Mouse (Mus musculus) ES-E14 (cell line): ENCODE data around the gene Gm17428. TPM values are rescaled to one million over a fixed set of nuclear protein-coding genes. Genes with fewer than 3 reads are reported as not detected.

Experiments
- DNase-seq: peaks from one replicate; pipeline ENCODE4 v3.0.0-alpha.2; 2013; ENCODE audit warnings: low read depth, low spot score
- H3K27ac ChIP-seq: 2 replicates; pipeline ENCODE4 v1.5.1; 2012; ENCODE audit warnings: low read depth, mild to moderate bottlenecking, low read length, moderate library complexity, mixed read lengths; ENCODE audit not compliant: poor library complexity, insufficient read depth, severe bottlenecking
- H3K36me3 ChIP-seq: 2 replicates; pipeline ENCODE4 v1.6.1; 2012; ENCODE audit warnings: mild to moderate bottlenecking, low read length, moderate library complexity, mixed read lengths; ENCODE audit not compliant: control insufficient read depth, poor library complexity, insufficient read depth, severe bottlenecking
- H3K4me1 ChIP-seq, 2 experiments: fragments of 150-350 bp in 1 of 2; sonication (generic) in 1 of 2; 2 replicates each; pipeline ENCODE4 v1.6.1; 2012; ENCODE audit warnings: low read length in 2 of 2, mild to moderate bottlenecking in 1 of 2, mixed read lengths in 1 of 2; ENCODE audit not compliant: control insufficient read depth in 2 of 2, insufficient read depth in 2 of 2, poor library complexity in 1 of 2
- H3K4me3 ChIP-seq, 2 experiments: fragments of 150-350 bp in 1 of 2; sonication (generic) in 1 of 2; 2 replicates each; pipeline ENCODE4 v1.5.1; 2012; ENCODE audit warnings: low read length in 2 of 2, low read depth in 1 of 2, mild to moderate bottlenecking in 1 of 2, mixed read lengths in 1 of 2; ENCODE audit not compliant: insufficient read depth in 1 of 2, poor library complexity in 1 of 2, severe bottlenecking in 1 of 2
- H3K9ac ChIP-seq: 2 replicates; pipeline ENCODE4 v1.6.1; 2012; ENCODE audit warnings: low read depth, mild to moderate bottlenecking, low read length, mixed read lengths; ENCODE audit not compliant: poor library complexity, insufficient read depth, severe bottlenecking
- H3K9me3 ChIP-seq: fragments of 150-350 bp; sonication (generic); 2 replicates; pipeline ENCODE4 v1.6.1; 2012; ENCODE audit warnings: low read depth, mild to moderate bottlenecking, low read length; ENCODE audit not compliant: control insufficient read depth, insufficient read depth
- CHD2 ChIP-seq: IDR thresholded peaks from 2 replicates; pipeline ENCODE4 v1.6.1; 2014; ENCODE audit warnings: mild to moderate bottlenecking, low read depth, low read length, inconsistent platforms
- HCFC1 ChIP-seq: IDR thresholded peaks from 2 replicates; pipeline ENCODE4 v1.6.1; 2012; ENCODE audit warnings: low read length, inconsistent platforms, borderline replicate concordance; ENCODE audit not compliant: insufficient read depth
- MAFK ChIP-seq: IDR thresholded peaks from 2 replicates; pipeline ENCODE4 v1.6.1; 2014; ENCODE audit warnings: mild to moderate bottlenecking, low read depth, low read length, inconsistent platforms; ENCODE audit not compliant: insufficient read depth
- ZC3H11A ChIP-seq: IDR thresholded peaks from 2 replicates; pipeline ENCODE4 v1.6.1; 2012; ENCODE audit warnings: low read depth, mild to moderate bottlenecking, inconsistent platforms, low read length, borderline replicate concordance
- ZNF384 ChIP-seq: IDR thresholded peaks from 2 replicates; pipeline ENCODE4 v1.6.1; 2012; ENCODE audit warnings: low read depth, low read length, inconsistent platforms
- in situ Hi-C, 2 experiments: fragments of 600-800 bp; cut with MboI; formaldehyde crosslinking; loops; one replicate each; pipeline ENCODE4 v1.15.1; 2025; ENCODE audit warnings: low sequenced_read_pairs in 2 of 2, inconsistent platforms in 1 of 2; ENCODE audit not compliant: unreplicated experiment in 2 of 2
- total RNA-seq: library from RNA; depleted of rRNA; stranded (reverse); fragments of 300-350 nt; gene quantifications from 2 replicates; pipeline ENCODE4 v1.2.3, GENCODE M21; 2012

Gene Gm17428
- total RNA-seq, 1 experiment: not detected

- Histone ChIP-seq H3K27ac (no peak overlapping the region), H3K9me3 (no peaks in the 10 kb centered on the region), H3K4me1 (peaks cover 0 to 17% of the 10 kb centered on the region in 2 experiments; a peak in 1 of 4 replicates), H3K4me3 (no peak overlapping the region), H3K36me3 (no peaks in the 10 kb centered on the region), H3K9ac (no peak overlapping the region)
- TF ChIP-seq CHD2 (no peak), MAFK (no peak), HCFC1 (no peak), ZNF384 (no peak), ZC3H11A (no peak)
- no peak for DNase-seq
- in situ Hi-C loops: no loop called here
Observed at GRCm38 (mm10) chr14:55000814-55001213, 24.1 kb downstream of the Gm17428 start.

- H3K4me1 ChIP-seq: peaks cover 0 to 17% of the 10 kb centered on the region in 2 experiments; a peak in 1 of 4 replicates
- no peaks in the 10 kb centered on the region for H3K9me3 ChIP-seq
- no peak overlapping the region for H3K27ac ChIP-seq
- H3K9ac ChIP-seq: no peak overlapping the region
- no peak overlapping the region for H3K4me3 ChIP-seq
- H3K36me3 ChIP-seq: no peaks in the 10 kb centered on the region
- DNase-seq: no peak
- in situ Hi-C loops: no loop called here
- TF ChIP-seq HCFC1 (no peak), ZC3H11A (no peak), MAFK (no peak), CHD2 (no peak), ZNF384 (no peak)
Observed at GRCm38 (mm10) chr14:55001446-55001845, 24.7 kb downstream of the Gm17428 start.

GRCm38 (mm10) chr14:55001938-55002686 lies 25.4 kb downstream of the Gm17428 start:
- H3K36me3 ChIP-seq: no peaks in the 10 kb centered on the region
- H3K4me3 ChIP-seq: no peak overlapping the region
- peaks cover 0 to 17% of the 10 kb centered on the region in 2 experiments; a peak in 1 of 4 replicates for H3K4me1 ChIP-seq
- H3K27ac ChIP-seq: no peak overlapping the region
- in situ Hi-C loops: no loop called here
- no peaks in the 10 kb centered on the region for H3K9me3 ChIP-seq
- TF ChIP-seq HCFC1: no peak
- TF ChIP-seq MAFK: no peak
- no peak for TF ChIP-seq ZNF384
- no peak for TF ChIP-seq CHD2
- no peak for TF ChIP-seq ZC3H11A
- DNase-seq: no peak
- no peak overlapping the region for H3K9ac ChIP-seq

GRCm38 (mm10) chr14:55002687-55003120 lies 26.0 kb downstream of the Gm17428 start:
- H3K27ac ChIP-seq: no peak overlapping the region
- in situ Hi-C loops: no loop called here
- H3K9me3 ChIP-seq: no peaks in the 10 kb centered on the region
- no peak for DNase-seq
- no peak for TF ChIP-seq MAFK
- no peak for TF ChIP-seq CHD2
- no peak for TF ChIP-seq HCFC1
- no peak for TF ChIP-seq ZC3H11A
- TF ChIP-seq ZNF384: no peak
- H3K36me3 ChIP-seq: no peaks in the 10 kb centered on the region
- peaks cover 0 to 17% of the 10 kb centered on the region in 2 experiments; a peak in 1 of 4 replicates for H3K4me1 ChIP-seq
- no peak overlapping the region for H3K9ac ChIP-seq
- H3K4me3 ChIP-seq: no peak overlapping the region
